Mouse (Mus musculus) embryonic facial prominence, embryonic 13.5 days (tissue): ENCODE data around the gene Elmod3. TPM values are rescaled to one million over a fixed set of nuclear protein-coding genes. Genes with fewer than 3 reads are reported as not detected.
A peak's percentile ranks its signal among the peaks of the same experiment; 100 is the strongest.

Experiments
- ATAC-seq: fragments of 200-750 bp; cut with Nextera tagmentation; 2 replicates; pipeline ENCODE4 v1.8.0; 2017; ENCODE audit warnings: low read depth; ENCODE audit not compliant: insufficient number of reproducible peaks, insufficient read depth, low FRiP score, low TSS enrichment
- H3K27ac ChIP-seq: fragments of 300-500 bp; sonication (generic); 2 replicates; pipeline ENCODE4 v1.5.1; 2015; ENCODE audit warnings: moderate library complexity, mild to moderate bottlenecking, inconsistent platforms
- H3K27me3 ChIP-seq: fragments of 300-500 bp; sonication (generic); 2 replicates; pipeline ENCODE4 v1.6.1; 2015; ENCODE audit warnings: mild to moderate bottlenecking, inconsistent platforms
- H3K36me3 ChIP-seq: fragments of 300-500 bp; sonication (generic); 2 replicates; pipeline ENCODE4 v1.6.1; 2015; ENCODE audit warnings: mild to moderate bottlenecking, inconsistent platforms
- H3K4me1 ChIP-seq: fragments of 300-500 bp; sonication (generic); 2 replicates; pipeline ENCODE4 v1.6.1; 2015; ENCODE audit warnings: inconsistent platforms
- H3K4me2 ChIP-seq: fragments of 300-500 bp; sonication (generic); 2 replicates; pipeline ENCODE4 v1.6.1; 2015; ENCODE audit warnings: moderate library complexity, mild to moderate bottlenecking, inconsistent platforms
- H3K4me3 ChIP-seq: fragments of 300-500 bp; sonication (generic); 2 replicates; pipeline ENCODE4 v1.5.1; 2015; ENCODE audit warnings: mild to moderate bottlenecking, inconsistent platforms
- H3K9ac ChIP-seq: fragments of 300-500 bp; sonication (generic); 2 replicates; pipeline ENCODE4 v1.6.1; 2015; ENCODE audit warnings: mild to moderate bottlenecking, inconsistent platforms
- H3K9me3 ChIP-seq: fragments of 300-500 bp; sonication (generic); 2 replicates; pipeline ENCODE4 v1.6.1; 2016; ENCODE audit warnings: inconsistent platforms
- WGBS: fragments of 180-500 bp; shearing (Covaris S2); methylation state at CpG from one replicate; pipeline ENCODE4 v1.1.7; 2015; ENCODE audit warnings: mixed read lengths; 5-methylcytosine and 5-hydroxymethylcytosine counted together
- polyA plus RNA-seq: library from polyadenylated mRNA; unstranded; fragments of >200 nt; fragmentation: Nextera tagmentation; extraction: Ambion mirVana; gene quantifications from 2 replicates; pipeline ENCODE4 v1.2.1, GENCODE M21; 2015

The Elmod3 gene
- polyA plus RNA-seq, 1 experiment from 2014 or later: 17.5 TPM

GRCm38 (mm10) chr6:72524160-72524559, 74.1 kb downstream of the Elmod3 start:
- no peak for ATAC-seq
- Histone ChIP-seq H3K27ac (no peak overlapping the region), H3K4me1 (peaks cover 13% of the 10 kb centered on the region), H3K27me3 (no peaks in the 10 kb centered on the region), H3K4me2 (no peak overlapping the region), H3K9me3 (no peaks in the 10 kb centered on the region), H3K9ac (no peak overlapping the region), H3K36me3 (no peaks in the 10 kb centered on the region), H3K4me3 (no peak overlapping the region)
- 73% methylated on average over 2 of the region's 2 CpGs for WGBS

- Histone ChIP-seq H3K27me3 (no peaks in the 10 kb centered on the region), H3K4me2 (no peak overlapping the region), H3K9me3 (no peaks in the 10 kb centered on the region), H3K4me1 (peaks cover 16% of the 10 kb centered on the region), H3K9ac (no peak overlapping the region), H3K4me3 (no peak overlapping the region), H3K36me3 (no peaks in the 10 kb centered on the region), H3K27ac (no peak overlapping the region)
- WGBS: 71% methylated on average over 4 of the region's 4 CpGs
- no peak for ATAC-seq
Measured at GRCm38 (mm10) chr6:72523222-72523621, 75.0 kb downstream of the Elmod3 start.

DNA sequence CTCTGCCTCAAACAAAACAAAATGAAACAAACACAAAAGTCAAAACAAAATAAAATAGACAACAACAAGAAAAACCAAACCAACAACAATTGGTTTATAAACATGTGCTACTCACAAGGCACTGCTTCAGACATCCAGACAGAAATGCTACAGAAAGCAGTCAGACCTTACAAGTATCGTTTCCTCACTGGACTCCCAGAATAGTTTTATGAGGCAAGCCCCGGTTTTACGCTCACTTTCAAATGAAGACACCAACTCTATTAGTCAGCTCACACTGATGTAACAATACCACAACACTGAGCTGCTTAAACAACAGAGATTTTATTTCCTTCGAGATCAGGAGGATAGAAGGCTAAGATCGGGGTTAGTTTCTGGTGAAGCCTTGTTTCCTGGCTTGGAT, 75.9 kb downstream of the Elmod3 start:
- H3K4me3 ChIP-seq: no peak overlapping the region
- WGBS: 86% methylated on average over 5 of the region's 5 CpGs
- H3K27ac ChIP-seq: no peak overlapping the region
- no peak overlapping the region for H3K4me2 ChIP-seq
- no peak overlapping the region for H3K9ac ChIP-seq
- H3K4me1 ChIP-seq: peaks cover 16% of the 10 kb centered on the region
- no peak for ATAC-seq
- no peaks in the 10 kb centered on the region for H3K36me3 ChIP-seq
- no peaks in the 10 kb centered on the region for H3K27me3 ChIP-seq
- H3K9me3 ChIP-seq: no peaks in the 10 kb centered on the region

DNA sequence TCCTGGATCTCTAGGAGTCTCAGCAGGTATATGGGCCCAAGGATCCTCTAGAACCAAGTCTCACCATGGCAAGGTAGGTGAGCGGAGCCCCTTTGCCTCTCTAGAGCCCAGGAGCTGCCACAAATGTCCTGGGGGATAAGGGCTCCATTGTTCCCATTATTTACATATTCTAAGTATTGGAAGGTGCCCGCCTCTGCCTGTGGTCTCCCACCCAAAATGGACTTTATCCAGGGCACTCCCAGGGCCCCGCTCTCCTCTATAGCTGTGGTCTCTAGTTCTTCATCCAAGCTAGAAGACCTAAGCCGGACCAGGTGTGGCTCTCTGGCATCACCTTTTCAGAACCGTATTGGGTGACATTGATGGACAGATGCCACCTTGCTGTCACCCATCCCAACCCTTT, 76.6 kb downstream of the Elmod3 start, which contains the start of gene Sh2d6:
Gene Sh2d6 (minus strand): TSS at position 101 of the 400 bp plus-strand sequence.
- H3K9me3 ChIP-seq: no peaks in the 10 kb centered on the region
- peaks cover 16% of the 10 kb centered on the region for H3K4me1 ChIP-seq
- 0 out of 2 replicates have a peak within 1 kb of the TSS, but pooled peaks have one; percentile 44 for H3K27ac ChIP-seq
- ATAC-seq: no peak
- H3K27me3 ChIP-seq: no peaks in the 10 kb centered on the region
- 84% methylated on average over 5 of the region's 5 CpGs for WGBS
- H3K4me2 ChIP-seq: no peak within 1 kb of the TSS
- no peaks in the 10 kb centered on the region for H3K36me3 ChIP-seq
- H3K9ac ChIP-seq: no peak within 1 kb of the TSS
- no peak within 1 kb of the TSS for H3K4me3 ChIP-seq

GRCm38 (mm10) chr6:72520904-72521303, 77.3 kb downstream of the Elmod3 start:
- peaks cover 16% of the 10 kb centered on the region for H3K4me1 ChIP-seq
- no peak overlapping the region for H3K4me3 ChIP-seq
- no peaks in the 10 kb centered on the region for H3K9me3 ChIP-seq
- 93% methylated on average over 5 of the region's 5 CpGs for WGBS
- no peaks in the 10 kb centered on the region for H3K36me3 ChIP-seq
- no peak overlapping the region for H3K27ac ChIP-seq
- H3K9ac ChIP-seq: no peak overlapping the region
- H3K27me3 ChIP-seq: no peaks in the 10 kb centered on the region
- no peak for ATAC-seq
- no peak overlapping the region for H3K4me2 ChIP-seq

- no peaks in the 10 kb centered on the region for H3K27me3 ChIP-seq
- peaks cover 16% of the 10 kb centered on the region for H3K4me1 ChIP-seq
- H3K9me3 ChIP-seq: no peaks in the 10 kb centered on the region
- WGBS: 27% methylated on average over 10 of the region's 10 CpGs
- peak; percentile 34; the same call in 1 of the 2 replicates for ATAC-seq
- peak overlapping the region; percentile 33; the same call in 1 of the 2 replicates for H3K9ac ChIP-seq
- H3K4me3 ChIP-seq: no peak overlapping the region
- peak overlapping the region; percentile 44; the same call in 1 of the 2 replicates for H3K27ac ChIP-seq
- H3K36me3 ChIP-seq: no peaks in the 10 kb centered on the region
- peak overlapping the region; percentile 39 for H3K4me2 ChIP-seq
Measured at GRCm38 (mm10) chr6:72519892-72520663, 78.1 kb downstream of the Elmod3 start.

DNA sequence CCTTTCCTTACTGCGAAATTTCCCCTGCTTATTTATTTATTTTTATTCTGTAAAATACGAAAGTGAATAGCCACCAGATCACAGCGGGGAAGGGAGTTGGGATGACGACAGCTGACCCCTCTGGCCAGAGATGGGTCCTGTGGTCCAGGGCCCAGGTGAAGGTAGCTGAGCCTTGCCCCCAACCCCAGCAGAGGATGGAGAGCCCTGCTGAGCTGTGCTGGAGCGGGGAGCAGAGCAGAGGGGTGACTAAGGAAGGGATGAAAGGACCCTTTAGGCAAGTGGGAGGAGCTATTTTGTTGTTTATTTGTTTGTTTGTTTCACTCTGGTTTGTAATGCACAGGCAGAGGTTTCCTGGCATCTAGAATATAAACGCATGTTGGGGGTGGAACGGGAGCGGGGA, 78.9 kb downstream of the Elmod3 start:
- no peak overlapping the region for H3K4me3 ChIP-seq

DNA sequence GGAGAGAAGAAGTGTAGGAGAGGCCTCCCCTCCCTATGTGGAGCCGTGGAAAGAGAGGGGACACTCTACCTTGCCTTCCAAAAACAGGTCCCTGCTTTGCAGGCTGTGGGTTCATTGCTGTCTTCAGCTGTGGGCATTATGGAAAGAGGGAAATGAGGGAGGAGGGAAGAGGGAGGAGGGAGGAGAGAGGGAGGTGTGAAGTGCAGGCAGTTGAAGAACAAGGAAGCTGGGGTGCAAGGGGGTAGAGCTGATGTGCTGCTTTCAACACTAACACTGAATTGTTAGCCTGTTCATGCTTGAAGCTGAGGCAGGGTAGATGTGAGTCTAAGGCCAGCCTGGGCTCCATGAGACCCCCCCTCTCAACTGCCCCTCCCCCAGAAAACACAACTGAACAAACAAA, 79.4 kb downstream of the Elmod3 start:
- 73% methylated on average over 1 of the region's 1 CpGs for WGBS
- no peak overlapping the region for H3K9ac ChIP-seq
- H3K36me3 ChIP-seq: no peaks in the 10 kb centered on the region
- peaks cover 19% of the 10 kb centered on the region for H3K4me1 ChIP-seq
- ATAC-seq: no peak
- H3K27ac ChIP-seq: no peak overlapping the region
- no peak overlapping the region for H3K4me2 ChIP-seq
- no peaks in the 10 kb centered on the region for H3K27me3 ChIP-seq
- no peaks in the 10 kb centered on the region for H3K9me3 ChIP-seq
- no peak overlapping the region for H3K4me3 ChIP-seq

More for the DNA sequence above, 78.9 kb downstream of the Elmod3 start:
- no peak for ATAC-seq
- Histone ChIP-seq H3K27ac (no peak overlapping the region), H3K27me3 (no peaks in the 10 kb centered on the region), H3K4me1 (peaks cover 16% of the 10 kb centered on the region), H3K36me3 (no peaks in the 10 kb centered on the region), H3K4me2 (no peak overlapping the region; the same call in 1 of the 2 replicates), H3K9ac (no peak overlapping the region), H3K9me3 (no peaks in the 10 kb centered on the region)
- 37% methylated on average over 8 of the region's 8 CpGs for WGBS

Other genes with a start within 250 kb of the Elmod3 start
- gene Tmem150a, start 243.0 kb downstream of the Elmod3 start, polyA plus RNA-seq: 10.8 and 11.1 TPM in 2 replicates
- gene Rnf181, start 231.5 kb downstream of the Elmod3 start, polyA plus RNA-seq: 94.5 and 110 TPM in 2 replicates
- 19.7 and 20.6 TPM in 2 replicates for gene Vamp5, start 217.9 kb downstream of the Elmod3 start, polyA plus RNA-seq
- gene Vamp8, start 207.7 kb downstream of the Elmod3 start, polyA plus RNA-seq: 130 and 135 TPM in 2 replicates
- gene Ggcx, start 184.1 kb downstream of the Elmod3 start, polyA plus RNA-seq: 39.1 and 41.5 TPM in 2 replicates
- gene Mat2a, start 158.9 kb downstream of the Elmod3 start, polyA plus RNA-seq: 361 and 377 TPM in 2 replicates
- gene Sh2d6, start 76.7 kb downstream of the Elmod3 start, polyA plus RNA-seq: 0.31 TPM in 1 of 2 replicates, not detected in the other
- 58.2 and 64.3 TPM in 2 replicates for gene Capg, start 54.0 kb downstream of the Elmod3 start, polyA plus RNA-seq
- 12.6 and 14.1 TPM in 2 replicates for gene Retsat, start 62 bp upstream of the Elmod3 start, polyA plus RNA-seq
- 21.9 and 24.5 TPM in 2 replicates for gene Tgoln1, start 18.6 kb upstream of the Elmod3 start, polyA plus RNA-seq
- 59.2 and 63.7 TPM in 2 replicates for gene Tcf7l1, start 190.8 kb upstream of the Elmod3 start, polyA plus RNA-seq